Mouse (Mus musculus) ES-Bruce4 (cell line): ENCODE data around the gene Slc7a11.

Experiments used
- CTCF ChIP-seq: IDR thresholded peaks from one replicate; pipeline ENCODE4 v1.8.1; 2011; ENCODE audit warnings: low read depth, low read length
- POLR2A ChIP-seq: IDR thresholded peaks from one replicate; pipeline ENCODE4 v1.8.1; 2011; ENCODE audit warnings: low read length; ENCODE audit not compliant: insufficient read depth

- no peak for TF ChIP-seq POLR2A
- no peak for TF ChIP-seq CTCF
Observed at GRCm38 (mm10) chr3:49886220-49886945, 557.0 kb downstream of the Slc7a11 start.
